Mouse (Mus musculus) adipocyte (in vitro differentiated cells): ENCODE measurements around the gene Fxyd2.

Experiments used
- DNase-seq: peaks from one replicate; pipeline ENCODE4 v3.0.0-alpha.2; 2016; ENCODE audit warnings: low spot score

The Fxyd2 gene

DNA sequence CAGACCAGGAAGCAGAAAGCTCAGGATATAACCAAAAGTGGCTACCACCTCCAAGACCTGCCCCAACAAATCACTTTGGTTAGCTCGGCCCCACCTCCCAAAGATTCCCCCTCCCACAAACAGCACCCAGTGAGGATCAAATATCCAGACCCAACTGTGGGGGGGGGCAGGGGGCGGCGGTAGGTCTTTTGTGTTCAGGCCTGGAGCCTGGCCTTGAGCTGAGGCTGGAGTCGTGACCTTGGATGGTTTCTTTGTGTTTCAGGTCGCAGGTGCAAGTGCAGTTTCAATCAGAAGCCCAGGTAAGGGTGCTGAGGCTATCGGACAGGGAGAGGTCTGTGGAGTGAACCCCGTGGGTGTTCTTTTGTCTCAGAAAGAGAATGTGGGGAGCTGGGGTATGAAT lies 8.2 kb upstream of the Fxyd2 start:
- no peak for DNase-seq

DNA sequence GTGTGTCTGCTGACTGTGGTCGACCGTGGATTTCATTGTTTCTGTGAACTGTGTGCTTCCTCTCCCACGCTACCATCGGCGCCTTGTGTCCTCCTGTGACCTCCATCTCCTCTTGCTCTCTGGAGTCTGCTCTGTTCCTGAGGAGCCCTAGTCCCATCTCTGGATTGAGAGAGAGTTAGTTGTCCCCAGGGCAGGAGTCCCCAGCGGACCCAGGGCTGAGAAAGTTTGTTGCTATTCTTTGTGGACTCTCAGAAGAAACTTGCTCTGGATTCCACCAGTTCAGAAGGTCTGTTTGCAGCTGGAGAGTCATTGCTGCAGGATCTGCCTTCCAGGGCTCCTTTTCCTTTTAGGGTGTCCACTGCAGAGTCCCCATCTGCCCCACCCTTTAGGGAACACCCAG lies 4.3 kb upstream of the Fxyd2 start:
- DNase-seq: no peak

- no peak for DNase-seq
These were observed 3.7 kb upstream of the Fxyd2 start for GRCm38 (mm10) chr9:45395796-45396195.

- no peak for DNase-seq
These were observed 1.1 kb upstream of the Fxyd2 start for GRCm38 (mm10) chr9:45398336-45398735.

- DNase-seq: no peak
These were observed 2.4 kb downstream of the Fxyd2 start for GRCm38 (mm10) chr9:45401851-45402250.

DNA sequence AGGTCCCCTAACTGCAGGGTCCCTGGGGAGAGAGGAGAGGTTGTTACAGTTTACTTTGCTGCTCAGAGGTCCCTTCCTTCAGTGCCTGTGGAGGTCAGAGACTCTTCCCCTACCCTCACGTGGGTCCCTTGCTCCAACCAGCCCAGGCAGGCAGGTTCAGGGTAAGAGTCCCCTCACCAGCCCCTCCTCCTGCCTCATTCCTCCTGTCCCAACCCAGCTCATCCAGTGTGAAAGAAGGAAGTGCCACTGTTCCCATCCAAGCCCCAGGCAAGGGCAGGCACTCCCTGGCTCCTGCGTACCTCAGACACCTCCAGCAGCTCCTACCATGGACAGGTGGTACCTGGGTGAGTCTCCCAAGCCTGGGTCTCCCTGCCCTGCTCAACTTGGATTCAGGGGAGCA lies 3.5 kb downstream of the Fxyd2 start:
- no peak for DNase-seq

GRCm38 (mm10) chr9:45405694-45406093 lies 6.2 kb downstream of the Fxyd2 start:
- DNase-seq: no peak

GRCm38 (mm10) chr9:45406808-45407207 lies 7.3 kb downstream of the Fxyd2 start:
- no peak for DNase-seq

GRCm38 (mm10) chr9:45407706-45408675 lies 8.5 kb downstream of the Fxyd2 start:
- no peak for DNase-seq

DNA sequence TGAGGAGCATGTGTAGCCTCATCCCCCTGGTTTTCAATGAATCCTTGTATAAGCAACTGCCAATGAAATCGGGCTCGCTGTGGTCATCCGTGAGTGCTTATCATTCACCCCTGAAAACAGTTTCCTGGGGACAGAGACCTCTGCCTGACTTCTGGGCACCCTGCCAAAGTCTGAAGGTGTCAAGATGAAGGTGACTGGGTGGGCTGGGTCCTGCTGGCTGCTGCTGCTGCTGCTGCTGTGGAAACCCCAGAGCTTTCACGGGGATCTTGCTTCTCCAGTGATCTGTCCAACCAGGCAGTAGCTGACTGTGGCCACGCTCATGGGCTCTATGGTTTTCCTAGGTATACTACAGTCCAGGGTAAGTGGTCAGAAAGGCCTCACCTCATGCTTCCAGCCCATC lies 10.7 kb downstream of the Fxyd2 start:
- DNase-seq: no peak

GRCm38 (mm10) chr9:45410614-45411013 lies 11.1 kb downstream of the Fxyd2 start:
- no peak for DNase-seq

- no peak for DNase-seq
These were observed 11.6 kb downstream of the Fxyd2 start for GRCm38 (mm10) chr9:45411111-45411510.

DNA sequence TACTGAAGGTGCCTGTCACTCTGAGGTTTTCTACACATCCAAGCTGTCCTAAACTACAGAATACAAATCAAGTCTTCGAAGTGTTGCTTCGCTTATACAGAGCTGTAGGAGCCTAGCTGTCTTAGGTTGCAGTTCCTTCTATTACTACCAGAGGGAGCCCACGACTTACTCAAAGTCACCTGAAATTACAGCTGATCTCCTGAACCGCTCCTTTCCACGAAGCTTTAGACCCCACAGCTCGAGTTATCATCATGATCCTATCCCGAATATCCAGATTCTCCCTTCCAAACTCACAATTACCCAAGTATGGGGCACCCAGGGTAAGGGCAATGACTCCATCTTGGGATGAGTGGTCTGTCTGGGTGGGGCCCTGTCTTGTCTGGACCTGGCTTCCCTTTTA lies 12.3 kb downstream of the Fxyd2 start:
- no peak for DNase-seq

DNA sequence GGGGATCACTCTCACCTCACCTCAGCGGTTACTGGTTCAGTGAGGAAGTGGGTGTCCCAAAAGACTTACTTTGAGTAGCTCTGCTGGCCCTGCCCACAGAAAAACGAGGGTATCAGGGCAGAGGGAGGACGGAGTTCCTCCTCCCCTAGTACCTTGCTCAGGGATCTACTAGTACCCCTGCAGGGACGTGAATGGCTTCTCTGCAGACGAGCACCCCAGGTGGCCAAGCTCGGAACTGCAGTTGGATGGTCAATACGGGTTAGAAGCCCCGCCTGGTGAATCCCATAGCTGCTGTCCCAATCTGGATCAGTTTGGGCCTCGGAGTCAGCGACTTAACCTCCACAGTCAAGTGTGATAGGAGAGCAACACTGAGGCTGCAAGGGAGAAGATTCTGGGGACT lies 12.8 kb downstream of the Fxyd2 start:
- peak; percentile 6 for DNase-seq

DNA sequence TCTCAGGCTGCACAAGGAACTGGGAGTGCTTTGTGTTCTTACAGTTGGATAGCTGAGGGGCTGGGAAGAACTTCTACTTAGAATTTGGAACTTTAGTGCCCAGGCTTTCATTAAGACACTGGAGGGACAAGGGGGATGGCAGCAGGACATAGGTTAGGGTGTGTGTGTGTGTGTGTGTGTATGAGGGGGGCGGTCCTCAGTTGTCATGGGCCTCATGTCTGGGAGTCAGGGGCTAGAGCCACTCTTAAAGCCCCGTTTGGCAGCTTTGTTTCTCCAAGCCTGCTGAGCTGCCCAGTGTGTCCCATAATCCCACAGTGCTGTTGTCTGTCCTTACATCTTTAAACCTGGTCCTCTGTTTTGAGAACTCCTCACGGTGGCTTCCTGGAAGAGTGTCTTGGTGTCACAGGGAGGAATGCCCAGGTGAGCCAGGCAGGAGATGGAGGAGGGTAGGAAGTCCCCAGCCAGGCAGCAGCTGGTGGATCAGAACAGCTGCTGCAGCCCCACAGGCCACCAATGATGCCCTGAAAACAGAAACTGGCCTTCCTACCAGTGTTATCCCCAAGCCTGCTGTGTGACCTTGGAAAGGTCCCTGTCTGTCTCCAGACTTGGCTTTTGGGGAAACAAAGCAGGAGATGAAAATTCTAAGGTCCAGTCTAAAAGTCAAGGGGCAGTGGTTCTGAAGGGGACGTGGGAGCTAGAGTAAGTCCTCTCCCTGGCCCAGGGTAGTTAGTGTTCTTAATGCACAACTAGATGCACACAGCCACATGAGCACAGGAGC lies 13.4 kb downstream of the Fxyd2 start:
- no peak for DNase-seq

DNA sequence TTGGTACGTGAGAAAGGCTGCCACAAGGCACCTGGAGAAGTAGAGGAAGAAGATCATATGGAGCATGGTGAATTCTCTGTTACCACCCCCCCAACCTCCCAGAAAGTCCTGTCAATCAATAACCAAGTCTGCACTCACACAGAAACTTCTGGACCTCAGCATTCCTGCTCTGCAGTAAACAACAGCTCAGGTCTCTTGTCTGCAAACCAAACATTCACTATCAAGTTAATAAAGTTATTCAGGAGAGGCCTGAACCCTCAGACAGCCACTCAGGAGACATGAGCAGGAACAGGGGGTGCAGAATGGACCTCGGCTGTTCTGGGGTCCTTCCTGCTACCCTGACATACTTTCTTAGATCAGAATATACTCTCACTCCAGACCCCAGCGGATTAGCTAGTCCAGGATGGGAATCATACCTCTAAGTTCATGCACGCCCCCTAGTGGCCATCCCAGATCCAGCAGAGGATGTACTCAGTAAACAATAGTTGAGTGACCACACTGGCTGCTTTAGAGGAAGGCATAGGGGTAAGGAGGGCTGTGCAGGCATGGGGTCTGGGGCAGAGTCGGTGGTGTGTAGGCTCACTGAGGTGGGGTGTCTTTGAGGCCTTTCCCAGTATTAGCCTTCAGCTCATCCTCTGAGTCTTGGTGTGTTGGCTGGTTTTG lies 14.1 kb downstream of the Fxyd2 start:
- no peak for DNase-seq

DNA sequence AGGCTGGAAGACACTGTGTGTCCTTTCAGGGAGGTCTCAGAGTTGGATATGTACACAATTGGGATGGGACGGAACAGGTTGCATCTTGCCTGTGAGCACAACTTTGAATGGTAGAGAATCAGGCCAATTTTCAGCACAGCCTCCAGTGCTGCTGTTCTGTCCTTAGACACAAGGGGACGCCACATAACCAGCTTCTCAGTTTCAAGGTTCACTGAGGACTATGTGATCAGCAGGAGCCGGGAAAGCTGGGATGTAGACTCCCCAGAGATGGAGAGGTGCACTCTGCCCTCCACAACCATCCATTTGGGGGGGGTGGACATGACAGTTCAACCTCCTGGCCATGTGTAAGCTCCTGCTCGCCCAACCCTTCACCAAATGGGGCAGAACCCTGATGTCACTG lies 16.4 kb downstream of the Fxyd2 start:
- peak; percentile 11 for DNase-seq

GRCm38 (mm10) chr9:45417245-45417644 lies 17.8 kb downstream of the Fxyd2 start:
- peak; percentile 35 for DNase-seq

DNA sequence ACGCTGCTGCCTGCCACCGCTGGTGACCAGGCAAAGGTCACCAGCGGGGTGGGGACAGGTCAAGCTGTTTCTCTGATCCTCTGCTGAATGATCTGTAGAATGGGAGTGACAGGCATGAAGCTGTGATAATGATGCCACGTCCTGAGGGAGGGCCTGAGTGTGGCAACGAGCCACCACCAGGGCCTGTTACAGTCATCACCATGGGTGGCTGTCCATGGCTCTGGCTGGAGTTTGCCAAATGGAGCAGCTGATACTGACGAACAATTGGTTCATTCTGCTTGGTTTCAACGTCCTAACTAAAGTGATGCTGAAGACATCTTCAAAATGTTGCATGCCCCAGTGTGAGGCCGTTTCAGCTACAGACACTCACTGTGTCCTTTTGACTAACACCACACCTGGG lies 18.8 kb downstream of the Fxyd2 start:
- DNase-seq: no peak

DNA sequence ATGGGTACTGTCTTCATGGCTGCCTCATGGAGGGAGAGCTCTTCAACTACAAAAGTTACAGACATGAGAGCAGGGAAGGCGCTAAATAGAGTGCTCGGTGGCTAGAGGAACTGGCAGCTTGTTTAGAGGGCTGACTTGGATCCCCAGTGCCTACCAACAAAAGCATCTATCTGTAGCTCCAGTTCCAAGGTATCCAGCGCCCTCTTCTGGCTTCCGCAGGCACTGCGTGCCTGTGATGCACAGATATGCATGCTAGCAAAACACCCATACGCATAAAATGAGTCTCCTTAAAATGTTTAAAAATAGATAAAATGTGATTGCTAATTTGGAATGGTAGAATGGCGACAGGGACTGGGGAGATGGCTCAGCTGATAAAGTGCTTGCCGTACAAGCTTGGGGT lies 21.7 kb downstream of the Fxyd2 start:
- no peak for DNase-seq

DNA sequence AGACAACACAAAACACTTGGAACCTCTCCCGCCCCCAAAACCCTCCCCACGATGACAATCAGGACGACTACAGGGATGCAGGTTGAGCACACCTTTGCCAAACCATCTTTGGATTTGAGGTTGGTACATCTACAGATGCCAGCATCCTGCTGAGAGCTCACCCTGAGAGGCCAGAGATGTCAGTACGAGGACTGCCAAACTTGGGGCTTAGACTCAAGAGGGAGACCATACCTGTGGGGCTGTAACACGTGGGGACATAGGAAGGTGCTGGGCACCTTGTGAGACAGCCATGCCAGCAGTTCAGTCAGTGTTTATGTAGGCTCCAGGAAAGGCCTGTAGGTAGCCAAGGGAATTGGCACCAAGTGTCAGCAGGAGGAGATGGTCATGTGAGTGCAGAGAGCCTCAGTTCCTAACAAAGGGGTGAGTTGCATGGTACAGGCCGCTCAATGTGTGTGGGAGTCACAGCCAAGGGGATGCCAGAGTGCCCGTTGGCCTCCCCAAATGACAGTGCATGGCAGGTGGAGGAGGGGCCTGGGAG lies 23.4 kb downstream of the Fxyd2 start:
- DNase-seq: no peak

GRCm38 (mm10) chr9:45426456-45426855 lies 27.0 kb downstream of the Fxyd2 start, which contains the start of gene Dscaml1:
Gene Dscaml1 (plus strand): TSS chr9:45426628.
- DNase-seq: no peak
